Mouse (Mus musculus) gastrocnemius, postnatal 14 days (tissue): ENCODE results near the gene Dzip1. TPM values are rescaled to one million over a fixed set of nuclear protein-coding genes. Genes with fewer than 3 reads are reported as not detected.

Source experiments
- DNase-seq: peaks from one replicate; pipeline ENCODE4 v3.0.0; 2021; ENCODE audit warnings: mixed read lengths
- intact Hi-C: fragments of 180-260 bp; cut with DNase I; formaldehyde crosslinking; loops from one replicate; pipeline ENCODE4 v1.15.1; 2025; ENCODE audit warnings: low total_unique reads
- total RNA-seq, 2 experiments: library from RNA; stranded (reverse); gene quantifications; 2 replicates each; pipeline ENCODE4 v1.2.3; 2021

The Dzip1 gene
- total RNA-seq, 2 experiments from 2014 or later, result 3.0 to 4.3 TPM

GRCm38 (mm10) chr14:118848171-118848570 lies 77.1 kb downstream of the Dzip1 start:
- no peak for DNase-seq
- intact Hi-C loops, result no loop called here

GRCm38 (mm10) chr14:118846834-118847233 lies 78.4 kb downstream of the Dzip1 start:
- intact Hi-C loops, result no loop called here
- DNase-seq, result no peak

GRCm38 (mm10) chr14:118842353-118842752 lies 82.9 kb downstream of the Dzip1 start:
- DNase-seq, result no peak
- intact Hi-C loops, result no loop called here

GRCm38 (mm10) chr14:118840027-118840426 lies 85.2 kb downstream of the Dzip1 start:
- intact Hi-C loops, result no loop called here

GRCm38 (mm10) chr14:118839416-118839815 lies 85.8 kb downstream of the Dzip1 start:
- peak; percentile 40 for DNase-seq
- intact Hi-C loops, result no loop called here

More at GRCm38 (mm10) chr14:118840027-118840426, 85.2 kb downstream of the Dzip1 start:
- no peak for DNase-seq

GRCm38 (mm10) chr14:118838556-118839120 lies 86.6 kb downstream of the Dzip1 start:
- intact Hi-C loops, result no loop called here
- no peak for DNase-seq

- intact Hi-C loops, result no loop called here
- DNase-seq, result no peak
Observed at GRCm38 (mm10) chr14:118836754-118837153, 88.5 kb downstream of the Dzip1 start.

- DNase-seq, result no peak
- intact Hi-C loops, result no loop called here
Observed at GRCm38 (mm10) chr14:118836145-118836544, 89.1 kb downstream of the Dzip1 start.

GRCm38 (mm10) chr14:118834313-118834712 lies 90.9 kb downstream of the Dzip1 start:
- intact Hi-C loops, result no loop called here
- DNase-seq, result no peak

GRCm38 (mm10) chr14:118833241-118833640 lies 92.0 kb downstream of the Dzip1 start:
- intact Hi-C loops, result no loop called here
- no peak for DNase-seq

GRCm38 (mm10) chr14:118831597-118831996 lies 93.7 kb downstream of the Dzip1 start:
- intact Hi-C loops, result no loop called here
- no peak for DNase-seq

GRCm38 (mm10) chr14:118829331-118830095 lies 95.7 kb downstream of the Dzip1 start:
- intact Hi-C loops, result loop anchor here (10.0 kb wide), 1 partner anchor 75 kb away; no protein-coding TSS in a partner anchor
- no peak for DNase-seq

GRCm38 (mm10) chr14:118827283-118827904 lies 97.9 kb downstream of the Dzip1 start:
- intact Hi-C loops, result loop anchor here (10.0 kb wide), 1 partner anchor 77 kb away; no protein-coding TSS in a partner anchor
- no peak for DNase-seq

- intact Hi-C loops, result loop anchor here (10.0 kb wide), 1 partner anchor 78 kb away; no protein-coding TSS in a partner anchor
- no peak for DNase-seq
Observed at GRCm38 (mm10) chr14:118826346-118826745, 98.9 kb downstream of the Dzip1 start.

Other genes starting within 250 kb of the Dzip1 start
- 1 to 10 TPM; 7.9 to 8.2 TPM for gene Abcc4, start 219.2 kb downstream of the Dzip1 start, total RNA-seq
- not detected for gene Cldn10, start 137.6 kb downstream of the Dzip1 start, total RNA-seq
- 10 to 100 TPM; 19.3 to 22.0 TPM for gene Dnajc3, start 12.5 kb upstream of the Dzip1 start, total RNA-seq
- 1 to 10 TPM; 7.6 to 7.9 TPM for gene Uggt2, start 174.0 kb upstream of the Dzip1 start, total RNA-seq
- not detected for gene Hs6st3, start 212.9 kb upstream of the Dzip1 start, total RNA-seq